Mouse (Mus musculus) G1E (cell line): ENCODE data around the gene Gba2.

ENCODE experiments used
- CTCF ChIP-seq: IDR thresholded peaks from 2 replicates; pipeline ENCODE4 v1.5.1; 2012; ENCODE audit warnings: low read depth, low read length, inconsistent platforms, mixed read lengths
- GATA1 ChIP-seq: IDR thresholded peaks from 2 replicates; pipeline ENCODE4 v1.6.1; 2012; ENCODE audit warnings: borderline replicate concordance, low read length, inconsistent platforms, mixed read lengths
- GATA2 ChIP-seq: IDR thresholded peaks from 2 replicates; pipeline ENCODE4 v1.6.1; 2012; ENCODE audit warnings: low read depth, low read length, inconsistent platforms, borderline replicate concordance
- POLR2AphosphoS5 ChIP-seq: IDR thresholded peaks from 2 replicates; pipeline ENCODE4 v1.6.1; 2012; ENCODE audit warnings: low read depth, low read length, inconsistent platforms; ENCODE audit not compliant: insufficient replicate concordance
- TAL1 ChIP-seq: conservative IDR thresholded peaks from 2 replicates; pipeline ENCODE4 v1.6.1; 2012; ENCODE audit warnings: low read depth, low read length, inconsistent platforms, mixed read lengths

DNA sequence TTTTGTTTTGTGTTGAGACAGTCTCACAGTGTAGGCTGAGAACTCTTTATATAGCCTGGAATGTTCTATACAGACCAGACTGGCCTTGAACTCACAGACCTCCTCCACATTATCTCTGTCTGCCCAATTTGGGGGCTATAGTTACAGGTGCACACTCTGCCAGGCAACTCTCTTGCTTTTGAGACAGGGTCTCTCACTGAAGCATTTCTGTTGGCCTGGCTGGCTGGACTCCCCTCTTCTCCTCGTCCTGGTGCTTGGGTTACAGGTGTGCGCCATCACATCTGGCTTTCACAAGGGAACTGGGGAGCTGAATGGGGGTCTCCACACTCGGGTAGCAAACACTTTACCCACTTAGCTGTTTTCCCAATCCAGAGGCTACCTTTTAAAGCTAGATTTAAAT, 13.3 kb upstream of the Gba2 start:
- TF ChIP-seq CTCF (no peak), POLR2AphosphoS5 (no peak), TAL1 (no peak), GATA2 (no peak), GATA1 (no peak)
